Mouse (Mus musculus) intestine, embryonic 16.5 days (tissue): ENCODE measurements around the gene Sugp2. TPM values are rescaled to one million over a fixed set of nuclear protein-coding genes. Genes with fewer than 3 reads are reported as not detected.

Experiments
- ATAC-seq: fragments of 200-750 bp; cut with Nextera tagmentation; 2 replicates; pipeline ENCODE4 v1.8.0; 2017; ENCODE audit warnings: moderate TSS enrichment, moderate library complexity
- H3K27ac ChIP-seq: fragments of 300-500 bp; sonication (generic); 2 replicates; pipeline ENCODE4 v1.5.1; 2014; ENCODE audit warnings: mild to moderate bottlenecking, low read length
- H3K27me3 ChIP-seq: fragments of 300-500 bp; sonication (generic); replicated peaks from 2 replicates; pipeline ENCODE4 v1.6.1; 2014; ENCODE audit warnings: low read length, control low read depth, mixed read lengths; ENCODE audit not compliant: control insufficient read depth, insufficient read depth
- H3K36me3 ChIP-seq: fragments of 300-500 bp; sonication (generic); 2 replicates; pipeline ENCODE4 v1.6.1; 2014; ENCODE audit warnings: low read length, control low read depth; ENCODE audit not compliant: control insufficient read depth, insufficient read depth
- H3K4me1 ChIP-seq: fragments of 300-500 bp; sonication (generic); 2 replicates; pipeline ENCODE4 v1.6.1; 2014; ENCODE audit warnings: low read length, control low read depth, mixed read lengths; ENCODE audit not compliant: control insufficient read depth, insufficient read depth
- H3K4me2 ChIP-seq: fragments of 300-500 bp; sonication (generic); 2 replicates; pipeline ENCODE4 v1.6.1; 2014; ENCODE audit warnings: low read depth, low read length, control low read depth
- H3K4me3 ChIP-seq: fragments of 300-500 bp; sonication (generic); 2 replicates; pipeline ENCODE4 v1.5.1; 2014; ENCODE audit warnings: mild to moderate bottlenecking, low read length
- H3K9ac ChIP-seq: fragments of 300-500 bp; sonication (generic); 2 replicates; pipeline ENCODE4 v1.6.1; 2014; ENCODE audit warnings: low read depth, low read length
- H3K9me3 ChIP-seq: fragments of 300-500 bp; sonication (generic); 2 replicates; pipeline ENCODE4 v1.6.1; 2016; ENCODE audit warnings: low read length, control low read depth; ENCODE audit not compliant: control insufficient read depth
- WGBS: fragments of 180-500 bp; shearing (Covaris S2); extraction: QIAGEN DNeasy Blood & Tissue Kit; methylation state at CpG from one replicate; pipeline ENCODE4 v1.1.7; 2014; 5-methylcytosine and 5-hydroxymethylcytosine counted together
- polyA plus RNA-seq: library from polyadenylated mRNA; unstranded; fragments of >200 nt; fragmentation: Nextera tagmentation; extraction: Ambion mirVana; gene quantifications from 2 replicates; pipeline ENCODE4 v1.2.1, GENCODE M21; 2015

Gene Sugp2
- polyA plus RNA-seq, 1 experiment from 2014 or later, result 18.1 TPM

DNA sequence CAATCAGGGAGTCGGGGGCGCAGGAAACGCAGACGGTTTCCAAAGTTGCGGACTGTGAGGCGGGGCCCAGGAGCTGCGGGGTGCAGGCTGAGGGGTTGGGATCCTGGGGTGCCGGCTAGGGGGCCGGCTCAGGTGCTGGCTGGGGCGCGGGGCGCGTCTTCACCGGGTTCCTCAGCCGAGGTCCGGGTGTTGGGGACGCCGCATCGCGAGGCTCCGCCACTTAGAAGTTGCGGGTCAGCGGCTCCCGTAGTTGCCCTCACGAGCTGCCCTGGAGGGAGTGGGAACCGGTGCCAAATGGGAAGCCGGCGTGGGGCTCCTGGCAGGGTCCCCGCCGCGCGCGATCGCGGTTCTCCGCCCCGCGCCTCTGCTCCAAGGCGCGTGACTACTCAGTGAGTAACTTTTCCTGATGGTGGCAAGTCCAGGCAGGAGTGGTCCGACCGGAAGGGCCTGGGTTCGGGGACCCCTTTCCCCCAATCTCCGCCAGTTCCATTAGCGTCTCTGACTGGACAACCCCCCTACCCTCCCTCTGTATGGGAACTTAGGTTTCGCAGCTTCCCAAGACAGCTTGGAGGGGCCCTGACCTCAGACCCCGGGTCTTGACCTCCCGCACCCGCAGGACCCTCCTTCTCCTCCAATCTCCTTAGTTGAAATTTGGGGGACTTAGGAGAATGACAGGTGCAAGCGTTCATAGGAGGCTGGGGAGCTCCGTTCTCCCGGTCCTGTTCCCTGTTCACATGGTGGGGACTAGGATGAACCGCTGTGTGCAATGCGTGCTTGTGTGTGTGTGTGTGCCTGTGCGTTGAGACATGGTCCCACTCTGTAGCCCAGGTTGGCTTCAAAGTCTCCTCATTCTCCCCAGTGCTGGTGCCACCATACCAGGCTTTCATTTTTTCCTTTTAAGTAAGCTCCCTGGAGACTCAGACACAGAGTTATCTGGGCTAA, 49.4 kb downstream of the Sugp2 start:
- Histone ChIP-seq H3K36me3 (peaks cover 20% of the 10 kb centered on the region), H3K4me1 (peaks cover 4% of the 10 kb centered on the region; the same call in 1 of the 2 replicates), H3K4me2 (peak overlapping the region; percentile 89), H3K9me3 (no peaks in the 10 kb centered on the region), H3K27me3 (no peaks in the 10 kb centered on the region), H3K9ac (peak overlapping the region; percentile 98), H3K27ac (peak overlapping the region; percentile 73), H3K4me3 (peak overlapping the region; percentile 89)
- under 1% methylated on average over 55 of the region's 55 CpGs for WGBS
- peak; percentile 50 for ATAC-seq

DNA sequence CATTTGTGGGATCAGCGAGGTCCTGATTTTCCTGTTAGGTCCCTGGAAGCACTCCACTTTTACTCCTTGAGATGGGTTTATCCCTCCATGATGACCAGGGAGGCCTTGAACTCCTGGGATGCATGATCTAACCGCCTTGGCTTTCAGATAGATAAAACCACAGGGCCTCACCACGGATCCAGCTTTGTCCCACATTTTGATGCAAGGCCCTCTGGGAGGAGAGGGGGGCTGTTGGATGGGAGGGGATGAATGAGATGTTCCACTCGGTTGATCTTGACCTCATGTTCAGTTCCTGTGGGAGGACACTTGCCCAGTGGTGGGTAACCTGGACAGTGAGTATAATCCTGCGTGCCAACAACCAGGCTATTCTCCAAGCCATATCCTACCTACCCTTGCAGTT, 50.4 kb downstream of the Sugp2 start:
- Histone ChIP-seq H3K27me3 (no peaks in the 10 kb centered on the region), H3K4me3 (no peak overlapping the region), H3K4me2 (no peak overlapping the region), H3K9me3 (no peaks in the 10 kb centered on the region), H3K27ac (no peak overlapping the region), H3K36me3 (peaks cover 20% of the 10 kb centered on the region), H3K4me1 (peaks cover 4% of the 10 kb centered on the region; the same call in 1 of the 2 replicates), H3K9ac (no peak overlapping the region)
- ATAC-seq, result no peak
- 79% methylated on average over 5 of the region's 5 CpGs for WGBS

DNA sequence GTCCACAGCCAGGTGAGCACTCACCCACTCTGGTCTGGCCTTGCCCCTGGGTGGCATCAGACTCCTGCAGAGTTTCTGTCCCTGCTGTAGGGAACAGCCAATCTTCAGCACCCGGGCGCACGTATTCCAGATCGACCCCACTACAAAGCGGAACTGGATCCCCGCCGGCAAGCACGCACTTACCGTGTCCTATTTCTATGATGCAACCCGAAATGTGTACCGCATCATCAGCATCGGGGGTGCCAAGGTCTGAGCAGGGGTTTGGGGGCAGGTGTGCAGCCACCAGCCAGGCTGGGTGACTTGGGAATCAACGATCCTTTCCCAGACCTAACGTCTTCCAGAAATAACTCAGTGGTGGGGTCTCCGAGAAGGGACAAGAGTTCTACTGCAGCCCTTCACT, 51.3 kb downstream of the Sugp2 start:
- no peak overlapping the region for H3K4me2 ChIP-seq
- no peak overlapping the region for H3K27ac ChIP-seq
- ATAC-seq, result no peak
- H3K9me3 ChIP-seq, result no peaks in the 10 kb centered on the region
- no peaks in the 10 kb centered on the region for H3K27me3 ChIP-seq
- no peak overlapping the region for H3K4me3 ChIP-seq
- H3K9ac ChIP-seq, result no peak overlapping the region
- peaks cover 4% of the 10 kb centered on the region; the same call in 1 of the 2 replicates for H3K4me1 ChIP-seq
- 95% methylated on average over 15 of the region's 15 CpGs for whole genome bisulfite sequencing
- peaks cover 20% of the 10 kb centered on the region for H3K36me3 ChIP-seq

- H3K4me3 ChIP-seq, result no peak overlapping the region
- ATAC-seq, result no peak
- peaks cover 4% of the 10 kb centered on the region; the same call in 1 of the 2 replicates for H3K4me1 ChIP-seq
- H3K4me2 ChIP-seq, result no peak overlapping the region
- no peaks in the 10 kb centered on the region for H3K27me3 ChIP-seq
- no peak overlapping the region for H3K27ac ChIP-seq
- WGBS, result 88% methylated on average over 8 of the region's 8 CpGs
- H3K36me3 ChIP-seq, result peaks cover 20% of the 10 kb centered on the region
- no peak overlapping the region for H3K9ac ChIP-seq
- H3K9me3 ChIP-seq, result no peaks in the 10 kb centered on the region
These were observed 52.7 kb downstream of the Sugp2 start for GRCm38 (mm10) chr8:70286737-70287136.

DNA sequence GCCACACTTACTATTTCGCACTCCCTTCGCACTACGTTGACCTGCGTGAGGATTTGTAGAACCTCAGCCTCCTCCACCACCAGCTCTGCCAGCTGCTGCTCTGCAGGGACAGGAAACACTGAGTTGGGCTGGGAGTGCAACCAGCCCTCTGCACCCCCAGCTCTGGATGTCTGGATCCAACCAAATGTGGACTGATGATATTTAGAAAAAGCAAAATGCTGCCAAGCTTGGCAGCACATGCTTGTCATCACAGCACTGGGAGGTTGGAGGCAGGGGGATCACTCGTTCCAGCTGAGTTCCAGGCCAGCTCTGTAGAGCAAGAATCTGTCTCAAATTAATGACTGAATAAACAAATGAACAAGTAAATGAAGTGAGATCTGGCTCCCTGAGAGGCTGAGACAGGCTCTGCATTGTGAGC, 60.0 kb downstream of the Sugp2 start:
- H3K27ac ChIP-seq, result no peak overlapping the region
- H3K9ac ChIP-seq, result no peak overlapping the region
- WGBS, result 54% methylated on average over 5 of the region's 5 CpGs
- H3K4me1 ChIP-seq, result no peaks in the 10 kb centered on the region
- no peaks in the 10 kb centered on the region for H3K9me3 ChIP-seq
- H3K27me3 ChIP-seq, result no peaks in the 10 kb centered on the region
- no peak for ATAC-seq
- H3K36me3 ChIP-seq, result peaks cover 34% of the 10 kb centered on the region
- H3K4me2 ChIP-seq, result no peak overlapping the region
- no peak overlapping the region for H3K4me3 ChIP-seq

DNA sequence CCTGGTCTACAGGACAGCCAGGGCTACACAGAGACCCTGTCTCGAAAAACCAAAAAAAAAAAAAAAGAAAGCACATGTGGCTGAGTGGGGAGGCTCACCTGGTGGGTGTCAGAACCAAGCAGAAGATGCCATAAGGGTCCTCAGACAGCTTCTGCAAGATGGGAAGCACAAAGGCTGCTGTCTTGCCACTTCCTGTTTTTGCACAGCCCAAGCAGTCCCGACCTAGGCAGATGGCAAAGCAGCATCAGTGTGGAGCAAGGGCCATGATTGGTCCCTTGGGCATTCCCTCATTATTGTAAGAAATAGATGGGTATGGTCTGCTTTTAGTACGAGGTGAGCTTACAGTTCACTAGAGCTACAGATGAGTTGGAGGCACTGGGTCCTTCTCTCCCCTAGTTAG, 66.9 kb downstream of the Sugp2 start:
- peaks cover 30% of the 10 kb centered on the region for H3K36me3 ChIP-seq
- H3K9ac ChIP-seq, result no peak overlapping the region
- ATAC-seq, result no peak
- no peaks in the 10 kb centered on the region for H3K9me3 ChIP-seq
- peaks cover 12% of the 10 kb centered on the region for H3K4me1 ChIP-seq
- no peak overlapping the region for H3K4me2 ChIP-seq
- WGBS, result 84% methylated on average over 3 of the region's 3 CpGs
- no peak overlapping the region for H3K27ac ChIP-seq
- no peaks in the 10 kb centered on the region for H3K27me3 ChIP-seq
- no peak overlapping the region for H3K4me3 ChIP-seq

DNA sequence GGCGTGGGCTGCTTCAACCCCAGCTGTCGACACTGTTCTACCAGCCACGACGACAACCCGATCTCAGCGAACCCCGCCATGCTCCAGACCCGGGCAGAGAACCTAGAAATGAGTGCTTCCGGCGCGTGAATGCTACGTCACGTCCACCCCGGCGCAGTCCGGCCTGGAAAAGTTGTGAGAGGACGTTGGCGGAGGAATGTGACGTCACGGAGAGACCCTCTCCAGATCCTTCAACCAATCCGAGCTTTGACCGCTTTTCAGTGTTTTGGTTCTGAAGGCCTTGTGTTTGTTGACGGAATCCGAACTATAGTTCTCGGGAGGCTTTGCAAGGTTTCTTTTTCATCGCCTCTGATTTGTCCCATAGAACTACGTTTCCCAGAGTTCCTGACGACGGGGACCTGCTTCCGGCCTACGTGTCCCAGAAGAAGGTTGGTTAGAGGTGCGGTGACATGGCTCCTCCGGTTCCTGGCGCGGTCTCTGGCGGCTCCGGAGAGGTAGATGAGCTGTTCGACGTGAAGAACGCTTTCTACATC, 68.4 kb downstream of the Sugp2 start, which contains the start of the genes Ddx49 and Cope:
Gene Ddx49 (minus strand): TSS at position 132 of the 533 bp plus-strand sequence.
Gene Cope (plus strand): TSS at position 161 of the 533 bp plus-strand sequence.
- peak; percentile 92 for ATAC-seq

GRCm38 (mm10) chr8:70302901-70303300, 68.9 kb downstream of the Sugp2 start:
- Histone ChIP-seq H3K4me3 (peak overlapping the region; percentile 78), H3K4me2 (peak overlapping the region; percentile 72), H3K36me3 (peaks cover 22% of the 10 kb centered on the region), H3K9ac (peak overlapping the region; percentile 84), H3K9me3 (no peaks in the 10 kb centered on the region), H3K4me1 (peaks cover 12% of the 10 kb centered on the region), H3K27me3 (no peaks in the 10 kb centered on the region), H3K27ac (peak overlapping the region; percentile 67; the same call in 1 of the 2 replicates)
- ATAC-seq, result peak; percentile 51
- 3% methylated on average over 16 of the region's 16 CpGs for WGBS

More for the DNA sequence above, 68.4 kb downstream of the Sugp2 start, which contains the start of the genes Ddx49 and Cope:
- H3K4me3 ChIP-seq, result peak within 1 kb of the TSS; percentile 78
- peaks cover 20% of the 10 kb centered on the region for H3K36me3 ChIP-seq
- H3K9ac ChIP-seq, result peak within 1 kb of the TSS; percentile 84
- H3K27me3 ChIP-seq, result no peaks in the 10 kb centered on the region
- peak within 1 kb of the TSS; percentile 67; the same call in 1 of the 2 replicates for H3K27ac ChIP-seq
- no peaks in the 10 kb centered on the region for H3K9me3 ChIP-seq
- under 1% methylated on average over 40 of the region's 40 CpGs for WGBS
- H3K4me1 ChIP-seq, result peaks cover 12% of the 10 kb centered on the region
- H3K4me2 ChIP-seq, result peak within 1 kb of the TSS; percentile 72

- ATAC-seq, result no peak
- Histone ChIP-seq H3K9me3 (no peaks in the 10 kb centered on the region), H3K4me2 (no peak overlapping the region), H3K9ac (no peak overlapping the region), H3K4me3 (no peak overlapping the region), H3K4me1 (no peaks in the 10 kb centered on the region), H3K27ac (no peak overlapping the region), H3K36me3 (peaks cover 55% of the 10 kb centered on the region), H3K27me3 (no peaks in the 10 kb centered on the region)
- 38% methylated on average over 2 of the region's 2 CpGs for WGBS
These were observed 75.3 kb downstream of the Sugp2 start for GRCm38 (mm10) chr8:70309311-70309710.
